Mouse (Mus musculus) megakaryocyte progenitor cell, adult 5-6 weeks (primary cell): ENCODE results near the gene AI467606. TPM values are rescaled to one million over a fixed set of nuclear protein-coding genes. Genes with fewer than 3 reads are reported as not detected.
A peak's percentile ranks its signal among the peaks of the same experiment; 100 is the strongest.

ENCODE experiments used
- ATAC-seq: replicated peaks from 2 replicates; pipeline ENCODE4 v1.8.0; 2016; ENCODE audit warnings: mild to moderate bottlenecking, moderate TSS enrichment, inconsistent platforms; ENCODE audit not compliant: poor library complexity
- total RNA-seq, 2 experiments: library from RNA; stranded (forward) in 1 of 2; stranded (reverse) in 1 of 2; fragments of 157-497, 149-512 nt in 1 of 2; fragments of 200-1000 nt in 1 of 2; gene quantifications; 2 replicates each; pipeline versions ENCODE4 v1.2.3 to v1.2.4; 2015 to 2017

AI467606 gene
- total RNA-seq, 2 experiments from 2014 or later = 20.6 to 27.4 TPM

GRCm38 (mm10) chr7:127118671-127119445 lies 27.7 kb downstream of the AI467606 start:
- no peak for ATAC-seq

- ATAC-seq = no peak
These were observed 30.1 kb downstream of the AI467606 start for GRCm38 (mm10) chr7:127121061-127121910.

DNA sequence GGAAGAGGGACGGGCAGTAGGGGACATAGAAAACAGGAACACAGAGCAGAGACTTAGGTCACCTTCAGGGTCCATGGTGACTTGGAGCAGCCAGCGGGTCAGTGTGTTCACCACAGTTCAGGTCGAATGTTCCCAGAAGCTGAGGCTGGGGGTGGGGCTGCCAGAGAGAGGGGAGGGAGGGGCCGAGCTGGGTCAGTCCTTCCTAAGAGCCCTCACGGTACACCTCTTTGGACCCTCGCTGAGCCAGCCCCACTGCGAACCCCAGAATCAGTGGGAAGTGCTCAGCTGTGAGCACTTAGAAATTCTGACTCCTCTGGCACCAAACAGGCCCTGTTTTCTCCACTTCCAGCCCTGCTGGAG lies 30.7 kb downstream of the AI467606 start, which contains the start of gene Qprt:
TSS of gene Qprt (minus strand) at position 316 of the 360 bp plus-strand sequence.
- no peak for ATAC-seq

DNA sequence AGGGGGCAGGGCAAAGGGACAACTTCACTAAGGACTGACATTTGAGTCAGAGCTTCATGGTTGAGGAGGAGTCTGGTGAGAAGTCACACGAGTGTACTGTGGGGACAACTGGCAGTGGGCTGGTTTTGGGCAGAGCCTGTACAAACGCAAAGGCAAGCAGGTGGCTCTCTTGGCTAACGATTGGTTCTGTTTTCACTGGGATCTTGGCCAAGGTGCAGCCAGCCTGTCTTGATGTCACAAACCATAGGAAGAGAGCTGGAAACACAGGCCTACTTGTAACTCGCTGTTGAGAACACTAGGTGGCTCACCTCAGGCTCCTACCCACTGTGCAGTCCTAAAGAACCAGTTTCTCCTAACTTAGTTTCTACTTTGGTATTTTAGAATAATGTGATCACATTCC lies 38.5 kb downstream of the AI467606 start:
- ATAC-seq = peak; percentile 91

GRCm38 (mm10) chr7:127133125-127133524 lies 42.0 kb downstream of the AI467606 start:
- ATAC-seq = no peak

- peak; percentile 22 for ATAC-seq
These were observed 43.8 kb downstream of the AI467606 start for GRCm38 (mm10) chr7:127134821-127135447.

- ATAC-seq = peak; percentile 30
These were observed 45.3 kb downstream of the AI467606 start for GRCm38 (mm10) chr7:127136181-127137071.

DNA sequence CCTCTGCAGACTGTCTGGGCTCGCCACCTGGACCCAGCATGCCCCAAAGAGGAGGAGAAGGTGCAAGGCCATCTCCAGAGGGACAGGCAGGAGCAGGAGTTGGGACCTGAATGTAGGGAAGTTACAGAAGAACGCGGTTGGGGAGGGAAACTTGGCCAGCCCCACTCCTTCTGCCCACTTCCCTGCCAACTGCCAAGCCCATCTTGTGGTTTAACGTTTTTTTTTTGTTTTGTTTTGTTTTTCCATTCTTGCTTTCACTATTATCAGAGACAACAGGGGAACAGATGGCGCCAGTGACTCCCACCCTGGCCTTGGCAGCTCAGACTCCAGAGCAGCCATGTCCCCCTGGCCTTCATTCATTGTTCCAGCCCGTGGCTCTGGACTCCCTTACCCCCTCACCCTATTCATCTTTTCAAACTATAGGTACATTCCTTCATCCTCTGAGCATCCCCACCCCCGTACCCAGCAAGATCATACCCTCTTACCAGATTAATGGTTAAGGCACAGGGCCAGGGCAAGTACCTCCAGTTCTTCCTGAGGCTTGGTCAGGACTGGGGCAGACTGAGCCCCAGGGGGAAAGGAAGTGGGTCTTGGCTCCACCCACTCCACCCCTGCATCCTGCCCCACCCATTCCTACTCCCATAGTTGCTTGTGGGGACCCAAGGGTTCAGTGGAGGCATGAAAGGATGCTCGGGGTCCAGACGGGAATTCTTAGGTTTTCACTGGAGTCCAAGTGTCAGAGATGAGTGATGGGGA lies 46.3 kb downstream of the AI467606 start, which contains the start of gene Spn:
TSS of gene Spn (minus strand) at position 562 of the 756 bp plus-strand sequence.
- peak; percentile 52 for ATAC-seq

- peak; percentile 13 for ATAC-seq
These were observed 47.9 kb downstream of the AI467606 start for GRCm38 (mm10) chr7:127139100-127139499.

DNA sequence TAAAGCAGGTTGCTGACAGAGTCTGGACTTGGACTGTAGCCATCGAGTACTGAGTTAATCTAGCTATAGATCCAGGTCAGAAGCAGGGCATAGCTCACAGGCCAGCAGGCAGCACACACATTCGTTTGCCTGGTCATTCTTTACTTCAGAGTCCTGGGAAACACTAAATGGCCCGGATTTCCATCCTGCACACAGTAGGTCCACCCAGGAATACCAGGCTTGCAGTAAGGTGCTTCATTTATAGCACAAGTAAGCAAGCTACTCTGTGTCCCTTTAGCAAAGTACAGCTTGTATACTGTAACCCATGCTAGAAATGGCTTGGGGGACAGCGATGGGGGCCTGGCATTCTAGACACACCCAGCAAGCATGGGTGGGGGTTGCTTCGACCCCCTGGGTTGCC lies 48.4 kb downstream of the AI467606 start:
- ATAC-seq = no peak

DNA sequence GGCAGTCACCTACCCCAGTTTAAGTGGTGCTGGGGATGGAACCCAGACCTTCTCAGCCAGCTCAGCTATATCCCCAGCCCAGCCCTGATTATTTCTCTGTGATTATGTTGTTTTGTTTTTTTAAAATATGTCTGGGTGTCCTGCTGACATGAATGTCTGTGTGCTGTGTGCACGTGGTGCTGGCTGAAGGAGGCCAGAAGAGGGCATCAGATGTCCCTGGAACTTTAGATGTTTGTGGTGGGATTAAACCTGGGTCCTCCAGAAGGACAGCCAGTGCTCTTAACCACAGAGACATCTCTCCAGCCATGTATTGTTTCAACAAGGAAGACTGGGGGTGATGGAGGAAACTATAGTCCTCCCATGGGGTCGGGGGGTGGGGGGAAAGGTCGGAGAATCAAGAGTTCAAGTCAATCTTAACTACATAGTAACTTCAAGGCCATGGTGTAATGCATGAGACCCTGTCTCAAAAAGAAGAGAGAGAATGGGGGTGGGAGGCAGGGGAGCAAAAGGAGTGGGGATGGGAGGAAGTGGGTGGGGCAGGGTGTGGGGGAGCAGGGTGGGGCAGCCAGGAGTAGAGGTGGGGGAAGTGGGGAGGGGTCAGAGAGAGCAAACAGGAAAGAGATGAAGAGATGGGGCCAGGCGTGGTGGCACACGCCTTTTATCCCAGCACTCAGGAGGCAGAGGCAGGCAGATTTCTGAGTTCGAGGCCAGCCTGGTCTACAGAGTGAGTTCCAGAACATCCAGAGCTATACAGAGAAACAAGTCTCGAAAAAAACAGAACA lies 49.7 kb downstream of the AI467606 start:
- ATAC-seq = no peak

- ATAC-seq = peak; percentile 45
These were observed 51.1 kb downstream of the AI467606 start for GRCm38 (mm10) chr7:127142214-127142613.

GRCm38 (mm10) chr7:127142666-127143065 lies 51.5 kb downstream of the AI467606 start:
- ATAC-seq = no peak

Other genes starting within 250 kb of the AI467606 start
- gene Doc2a, start 243.9 kb upstream of the AI467606 start, total RNA-seq (2015) = not detected in 2 replicates
- gene Doc2a, start 243.9 kb upstream of the AI467606 start, total RNA-seq (2017) = 0.07 TPM in 1 of 2 replicates, not detected in the other
- gene Hirip3, start 229.4 kb upstream of the AI467606 start, total RNA-seq (2015) = 21.8 and 27.5 TPM in 2 replicates
- gene Hirip3, start 229.4 kb upstream of the AI467606 start, total RNA-seq (2017) = 215 and 246 TPM in 2 replicates
- gene Ino80e, start 229.0 kb upstream of the AI467606 start, total RNA-seq (2015) = 83.1 and 83.9 TPM in 2 replicates
- 36.3 and 38.5 TPM in 2 replicates for gene Ino80e, start 229.0 kb upstream of the AI467606 start, total RNA-seq (2017)
- gene Taok2, start 206.7 kb upstream of the AI467606 start, total RNA-seq (2015) = 16.5 and 19.4 TPM in 2 replicates
- 30.2 and 32.6 TPM in 2 replicates for gene Taok2, start 206.7 kb upstream of the AI467606 start, total RNA-seq (2017)
- gene Tmem219, start 168.4 kb upstream of the AI467606 start, total RNA-seq (2015) = 19.1 and 28.8 TPM in 2 replicates
- gene Tmem219, start 168.4 kb upstream of the AI467606 start, total RNA-seq (2017) = 19.8 and 36.4 TPM in 2 replicates
- gene Kctd13, start 162.5 kb upstream of the AI467606 start, total RNA-seq (2015) = 6.6 and 11.5 TPM in 2 replicates
- 8.9 and 13.2 TPM in 2 replicates for gene Kctd13, start 162.5 kb upstream of the AI467606 start, total RNA-seq (2017)
- not detected in 2 replicates for gene Asphd1, start 141.8 kb upstream of the AI467606 start, total RNA-seq (2015)
- gene Asphd1, start 141.8 kb upstream of the AI467606 start, total RNA-seq (2017) = not detected in 2 replicates
- 0.46 and 1.6 TPM in 2 replicates for gene Sez6l2, start 140.8 kb upstream of the AI467606 start, total RNA-seq (2015)
- 0.34 and 0.37 TPM in 2 replicates for gene Sez6l2, start 140.8 kb upstream of the AI467606 start, total RNA-seq (2017)
- gene Cdipt, start 115.4 kb upstream of the AI467606 start, total RNA-seq (2015) = 41.2 and 42.3 TPM in 2 replicates
- 50.1 and 54.7 TPM in 2 replicates for gene Cdipt, start 115.4 kb upstream of the AI467606 start, total RNA-seq (2017)
- gene Cdiptos, start 115.3 kb upstream of the AI467606 start, total RNA-seq (2015) = 4.3 and 4.9 TPM in 2 replicates
- gene Cdiptos, start 115.3 kb upstream of the AI467606 start, total RNA-seq (2017) = 0.62 and 3.2 TPM in 2 replicates
- 2.2 and 5.1 TPM in 2 replicates for gene Mvp, start 76.7 kb upstream of the AI467606 start, total RNA-seq (2015)
- 17.4 and 19.2 TPM in 2 replicates for gene Mvp, start 76.7 kb upstream of the AI467606 start, total RNA-seq (2017)
- not detected in 2 replicates for gene Pagr1b, start 74.9 kb upstream of the AI467606 start, total RNA-seq (2015)
- not detected in 2 replicates for gene Pagr1b, start 74.9 kb upstream of the AI467606 start, total RNA-seq (2017)
- gene Pagr1a, start 74.0 kb upstream of the AI467606 start, total RNA-seq (2015) = 44.2 and 55.4 TPM in 2 replicates
- 39.8 and 48.1 TPM in 2 replicates for gene Pagr1a, start 74.0 kb upstream of the AI467606 start, total RNA-seq (2017)
- 0.69 TPM in 1 of 2 replicates, not detected in the other for gene Gm42742, start 70.3 kb upstream of the AI467606 start, total RNA-seq (2015)
- 0.21 and 3.7 TPM in 2 replicates for gene Gm42742, start 70.3 kb upstream of the AI467606 start, total RNA-seq (2017)
- gene Prrt2, start 70.1 kb upstream of the AI467606 start, total RNA-seq (2015) = 0.74 and 1.1 TPM in 2 replicates
- 0.44 TPM in 1 of 2 replicates, not detected in the other for gene Prrt2, start 70.1 kb upstream of the AI467606 start, total RNA-seq (2017)
- gene Maz, start 64.3 kb upstream of the AI467606 start, total RNA-seq (2015) = 93.4 and 103 TPM in 2 replicates
- gene Maz, start 64.3 kb upstream of the AI467606 start, total RNA-seq (2017) = 64.2 and 64.5 TPM in 2 replicates
- gene Kif22, start 48.9 kb upstream of the AI467606 start, total RNA-seq (2015) = 76.8 and 89.8 TPM in 2 replicates
- gene Kif22, start 48.9 kb upstream of the AI467606 start, total RNA-seq (2017) = 67.8 and 84.8 TPM in 2 replicates
- 4.4 and 4.7 TPM in 2 replicates for gene Zg16, start 4.0 kb upstream of the AI467606 start, total RNA-seq (2015)
- gene Zg16, start 4.0 kb upstream of the AI467606 start, total RNA-seq (2017) = 1.7 and 4.0 TPM in 2 replicates
- 2.0 and 3.5 TPM in 2 replicates for gene Qprt, start 30.9 kb downstream of the AI467606 start, total RNA-seq (2015)
- gene Qprt, start 30.9 kb downstream of the AI467606 start, total RNA-seq (2017) = 1.1 and 1.9 TPM in 2 replicates
- gene Spn, start 46.5 kb downstream of the AI467606 start, total RNA-seq (2015) = 86.0 and 93.4 TPM in 2 replicates
- 294 and 316 TPM in 2 replicates for gene Spn, start 46.5 kb downstream of the AI467606 start, total RNA-seq (2017)
- 16.8 and 17.4 TPM in 2 replicates for gene Cd2bp2, start 104.7 kb downstream of the AI467606 start, total RNA-seq (2015)
- gene Cd2bp2, start 104.7 kb downstream of the AI467606 start, total RNA-seq (2017) = 56.0 and 65.7 TPM in 2 replicates
- gene Tbc1d10b, start 117.1 kb downstream of the AI467606 start, total RNA-seq (2015) = 12.8 and 13.8 TPM in 2 replicates
- gene Tbc1d10b, start 117.1 kb downstream of the AI467606 start, total RNA-seq (2017) = 34.0 and 36.0 TPM in 2 replicates
- 7.8 and 10.6 TPM in 2 replicates for gene Mylpf, start 117.5 kb downstream of the AI467606 start, total RNA-seq (2015)
- 6.0 and 6.8 TPM in 2 replicates for gene Mylpf, start 117.5 kb downstream of the AI467606 start, total RNA-seq (2017)
- 6.5 and 9.0 TPM in 2 replicates for gene Zfp553, start 141.7 kb downstream of the AI467606 start, total RNA-seq (2015)
- 13.8 and 15.4 TPM in 2 replicates for gene Zfp553, start 141.7 kb downstream of the AI467606 start, total RNA-seq (2017)
- 27.0 and 38.6 TPM in 2 replicates for gene Sept1, start 141.8 kb downstream of the AI467606 start, total RNA-seq (2015)
- 21.7 and 35.4 TPM in 2 replicates for gene Sept1, start 141.8 kb downstream of the AI467606 start, total RNA-seq (2017)
- 3.4 and 3.5 TPM in 2 replicates for gene Zfp771, start 152.9 kb downstream of the AI467606 start, total RNA-seq (2015)
- gene Zfp771, start 152.9 kb downstream of the AI467606 start, total RNA-seq (2017) = 2.7 and 8.0 TPM in 2 replicates
- 92.7 and 106 TPM in 2 replicates for gene Dctpp1, start 169.3 kb downstream of the AI467606 start, total RNA-seq (2015)
- 62.4 and 63.5 TPM in 2 replicates for gene Dctpp1, start 169.3 kb downstream of the AI467606 start, total RNA-seq (2017)
- gene Sephs2, start 182.7 kb downstream of the AI467606 start, total RNA-seq (2015) = 63.9 and 74.4 TPM in 2 replicates
- 161 and 168 TPM in 2 replicates for gene Sephs2, start 182.7 kb downstream of the AI467606 start, total RNA-seq (2017)
- gene Itgal, start 204.9 kb downstream of the AI467606 start, total RNA-seq (2015) = 50.3 and 53.6 TPM in 2 replicates
- gene Itgal, start 204.9 kb downstream of the AI467606 start, total RNA-seq (2017) = 21.4 and 23.8 TPM in 2 replicates